Mouse (Mus musculus) forebrain, embryonic 12.5 days (tissue): ENCODE data around the gene Fus. TPM values are rescaled to one million over a fixed set of nuclear protein-coding genes. Genes with fewer than 3 reads are reported as not detected.

Experiments
- ATAC-seq: fragments of 200-750 bp; cut with Nextera tagmentation; 2 replicates; pipeline ENCODE4 v1.8.0; 2017; ENCODE audit warnings: moderate TSS enrichment; ENCODE audit not compliant: low FRiP score
- H3K27ac ChIP-seq: fragments of 300-500 bp; sonication (generic); 2 replicates; pipeline ENCODE4 v1.5.1; 2016; ENCODE audit warnings: mild to moderate bottlenecking
- H3K27me3 ChIP-seq: fragments of 300-500 bp; sonication (generic); 2 replicates; pipeline ENCODE4 v1.6.1; 2016; ENCODE audit warnings: mild to moderate bottlenecking
- H3K36me3 ChIP-seq: fragments of 300-500 bp; sonication (generic); replicated peaks from 2 replicates; pipeline ENCODE4 v1.6.1; 2016; ENCODE audit warnings: mild to moderate bottlenecking
- H3K4me1 ChIP-seq: fragments of 300-500 bp; sonication (generic); 2 replicates; pipeline ENCODE4 v1.6.1; 2016
- H3K4me2 ChIP-seq: fragments of 300-500 bp; sonication (generic); 2 replicates; pipeline ENCODE4 v1.6.1; 2016; ENCODE audit warnings: mild to moderate bottlenecking, moderate library complexity
- H3K4me3 ChIP-seq: fragments of 300-500 bp; sonication (generic); replicated peaks from 2 replicates; pipeline ENCODE4 v1.5.1; 2016; ENCODE audit warnings: mild to moderate bottlenecking
- H3K9ac ChIP-seq: fragments of 300-500 bp; sonication (generic); 2 replicates; pipeline ENCODE4 v1.6.1; 2016; ENCODE audit warnings: mild to moderate bottlenecking
- H3K9me3 ChIP-seq: fragments of 300-500 bp; sonication (generic); 2 replicates; pipeline ENCODE4 v1.6.1; 2016
- WGBS: fragments of 180-500 bp; shearing (Covaris S2); methylation state at CpG from one replicate; pipeline ENCODE4 v1.1.7; 2016; 5-methylcytosine and 5-hydroxymethylcytosine counted together
- polyA plus RNA-seq: library from polyadenylated mRNA; unstranded; fragments of >200 nt; fragmentation: Nextera tagmentation; extraction: Ambion mirVana; gene quantifications from 2 replicates; pipeline ENCODE4 v1.2.1, GENCODE M21; 2016

Fus gene
- polyA plus RNA-seq, 1 experiment from 2014 or later: 517 TPM

- no peaks in the 10 kb centered on the region for H3K4me1 ChIP-seq
- H3K9me3 ChIP-seq: no peaks in the 10 kb centered on the region
- no peak overlapping the region for H3K4me3 ChIP-seq
- no peaks in the 10 kb centered on the region for H3K36me3 ChIP-seq
- no peak overlapping the region for H3K27ac ChIP-seq
- H3K27me3 ChIP-seq: no peaks in the 10 kb centered on the region
- no peak overlapping the region for H3K4me2 ChIP-seq
- 80% methylated on average over 3 of the region's 3 CpGs for WGBS
- ATAC-seq: no peak
- H3K9ac ChIP-seq: no peak overlapping the region
Measured at GRCm38 (mm10) chr7:128018275-128018674, 51.0 kb downstream of the Fus start.

GRCm38 (mm10) chr7:128019187-128019586 is 51.9 kb downstream of the Fus start:
- 93% methylated on average over 2 of the region's 2 CpGs for WGBS
- Histone ChIP-seq H3K27ac (no peak overlapping the region), H3K4me3 (no peak overlapping the region), H3K4me2 (no peak overlapping the region), H3K9ac (no peak overlapping the region), H3K4me1 (no peaks in the 10 kb centered on the region), H3K9me3 (no peaks in the 10 kb centered on the region), H3K36me3 (no peaks in the 10 kb centered on the region), H3K27me3 (no peaks in the 10 kb centered on the region)
- no peak for ATAC-seq

- Histone ChIP-seq H3K4me2 (no peak overlapping the region), H3K27ac (no peak overlapping the region), H3K4me3 (no peak overlapping the region), H3K4me1 (no peaks in the 10 kb centered on the region), H3K36me3 (no peaks in the 10 kb centered on the region), H3K9ac (no peak overlapping the region), H3K27me3 (no peaks in the 10 kb centered on the region), H3K9me3 (no peaks in the 10 kb centered on the region)
- 64% methylated on average over 8 of the region's 8 CpGs for WGBS
- no peak for ATAC-seq
Measured at GRCm38 (mm10) chr7:128022974-128023373, 55.7 kb downstream of the Fus start.

- no peaks in the 10 kb centered on the region for H3K36me3 ChIP-seq
- WGBS: 95% methylated on average over 4 of the region's 4 CpGs
- no peak overlapping the region for H3K4me3 ChIP-seq
- no peaks in the 10 kb centered on the region for H3K27me3 ChIP-seq
- H3K9ac ChIP-seq: no peak overlapping the region
- no peak overlapping the region for H3K4me2 ChIP-seq
- no peak for ATAC-seq
- no peaks in the 10 kb centered on the region for H3K4me1 ChIP-seq
- H3K27ac ChIP-seq: no peak overlapping the region
- no peaks in the 10 kb centered on the region for H3K9me3 ChIP-seq
Measured at GRCm38 (mm10) chr7:128023565-128023964, 56.3 kb downstream of the Fus start.

GRCm38 (mm10) chr7:128024364-128024763 is 57.1 kb downstream of the Fus start:
- no peak overlapping the region for H3K4me2 ChIP-seq
- H3K4me1 ChIP-seq: no peaks in the 10 kb centered on the region
- no peaks in the 10 kb centered on the region for H3K9me3 ChIP-seq
- H3K9ac ChIP-seq: no peak overlapping the region
- ATAC-seq: no peak
- no peaks in the 10 kb centered on the region for H3K36me3 ChIP-seq
- H3K27me3 ChIP-seq: no peaks in the 10 kb centered on the region
- H3K4me3 ChIP-seq: no peak overlapping the region
- WGBS: 90% methylated on average over 9 of the region's 9 CpGs
- H3K27ac ChIP-seq: no peak overlapping the region

- WGBS: 85% methylated on average over 4 of the region's 4 CpGs
- Histone ChIP-seq H3K9ac (no peak overlapping the region), H3K9me3 (no peaks in the 10 kb centered on the region), H3K27ac (no peak overlapping the region), H3K4me2 (no peak overlapping the region), H3K36me3 (no peaks in the 10 kb centered on the region), H3K4me1 (no peaks in the 10 kb centered on the region), H3K27me3 (no peaks in the 10 kb centered on the region), H3K4me3 (no peak overlapping the region)
- ATAC-seq: no peak
Measured at GRCm38 (mm10) chr7:128024932-128025331, 57.7 kb downstream of the Fus start.

GRCm38 (mm10) chr7:128025381-128025780 is 58.1 kb downstream of the Fus start:
- Histone ChIP-seq H3K4me2 (no peak overlapping the region), H3K4me1 (no peaks in the 10 kb centered on the region), H3K9ac (no peak overlapping the region), H3K36me3 (no peaks in the 10 kb centered on the region), H3K27ac (no peak overlapping the region), H3K9me3 (no peaks in the 10 kb centered on the region), H3K4me3 (no peak overlapping the region), H3K27me3 (no peaks in the 10 kb centered on the region)
- 87% methylated on average over 4 of the region's 4 CpGs for WGBS
- no peak for ATAC-seq

GRCm38 (mm10) chr7:128031403-128031976 is 64.2 kb downstream of the Fus start:
- 35% methylated on average over 9 of the region's 9 CpGs for WGBS
- no peaks in the 10 kb centered on the region for H3K4me1 ChIP-seq
- no peak for ATAC-seq
- no peak overlapping the region for H3K4me3 ChIP-seq
- no peaks in the 10 kb centered on the region for H3K27me3 ChIP-seq
- H3K36me3 ChIP-seq: no peaks in the 10 kb centered on the region
- no peak overlapping the region for H3K4me2 ChIP-seq
- H3K9me3 ChIP-seq: no peaks in the 10 kb centered on the region
- H3K9ac ChIP-seq: no peak overlapping the region
- no peak overlapping the region for H3K27ac ChIP-seq

GRCm38 (mm10) chr7:128032290-128032988 is 65.2 kb downstream of the Fus start:
- Histone ChIP-seq H3K4me1 (no peaks in the 10 kb centered on the region), H3K4me3 (no peak overlapping the region), H3K4me2 (no peak overlapping the region), H3K27me3 (no peaks in the 10 kb centered on the region), H3K9ac (no peak overlapping the region), H3K27ac (no peak overlapping the region), H3K36me3 (no peaks in the 10 kb centered on the region), H3K9me3 (no peaks in the 10 kb centered on the region)
- 94% methylated on average over 5 of the region's 5 CpGs for WGBS
- ATAC-seq: no peak

GRCm38 (mm10) chr7:128032989-128033293 is 65.7 kb downstream of the Fus start:
- WGBS: 98% methylated on average over 3 of the region's 3 CpGs
- Histone ChIP-seq H3K4me1 (no peaks in the 10 kb centered on the region), H3K27ac (no peak overlapping the region), H3K4me3 (no peak overlapping the region), H3K4me2 (no peak overlapping the region), H3K9me3 (no peaks in the 10 kb centered on the region), H3K9ac (no peak overlapping the region), H3K27me3 (no peaks in the 10 kb centered on the region), H3K36me3 (no peaks in the 10 kb centered on the region)
- no peak for ATAC-seq

- Histone ChIP-seq H3K27ac (no peak overlapping the region), H3K9ac (no peak overlapping the region), H3K4me3 (no peak overlapping the region), H3K4me1 (no peaks in the 10 kb centered on the region), H3K36me3 (no peaks in the 10 kb centered on the region), H3K4me2 (no peak overlapping the region), H3K9me3 (no peaks in the 10 kb centered on the region), H3K27me3 (no peaks in the 10 kb centered on the region)
- ATAC-seq: no peak
- WGBS: 94% methylated on average over 4 of the region's 4 CpGs
Measured at GRCm38 (mm10) chr7:128033616-128034015, 66.4 kb downstream of the Fus start.
